Mouse (Mus musculus) intestine, embryonic 16.5 days (tissue): ENCODE data around the gene Sh2d1b1. TPM values are rescaled to one million over a fixed set of nuclear protein-coding genes. Genes with fewer than 3 reads are reported as not detected.

Source experiments
- ATAC-seq: fragments of 200-750 bp; cut with Nextera tagmentation; 2 replicates; pipeline ENCODE4 v1.8.0; 2017; ENCODE audit warnings: moderate TSS enrichment, moderate library complexity
- H3K27ac ChIP-seq: fragments of 300-500 bp; sonication (generic); 2 replicates; pipeline ENCODE4 v1.5.1; 2014; ENCODE audit warnings: mild to moderate bottlenecking, low read length
- H3K27me3 ChIP-seq: fragments of 300-500 bp; sonication (generic); replicated peaks from 2 replicates; pipeline ENCODE4 v1.6.1; 2014; ENCODE audit warnings: low read length, control low read depth, mixed read lengths; ENCODE audit not compliant: control insufficient read depth, insufficient read depth
- H3K36me3 ChIP-seq: fragments of 300-500 bp; sonication (generic); 2 replicates; pipeline ENCODE4 v1.6.1; 2014; ENCODE audit warnings: low read length, control low read depth; ENCODE audit not compliant: control insufficient read depth, insufficient read depth
- H3K4me1 ChIP-seq: fragments of 300-500 bp; sonication (generic); 2 replicates; pipeline ENCODE4 v1.6.1; 2014; ENCODE audit warnings: low read length, control low read depth, mixed read lengths; ENCODE audit not compliant: control insufficient read depth, insufficient read depth
- H3K4me2 ChIP-seq: fragments of 300-500 bp; sonication (generic); 2 replicates; pipeline ENCODE4 v1.6.1; 2014; ENCODE audit warnings: low read depth, low read length, control low read depth
- H3K4me3 ChIP-seq: fragments of 300-500 bp; sonication (generic); 2 replicates; pipeline ENCODE4 v1.5.1; 2014; ENCODE audit warnings: mild to moderate bottlenecking, low read length
- H3K9ac ChIP-seq: fragments of 300-500 bp; sonication (generic); 2 replicates; pipeline ENCODE4 v1.6.1; 2014; ENCODE audit warnings: low read depth, low read length
- H3K9me3 ChIP-seq: fragments of 300-500 bp; sonication (generic); 2 replicates; pipeline ENCODE4 v1.6.1; 2016; ENCODE audit warnings: low read length, control low read depth; ENCODE audit not compliant: control insufficient read depth
- WGBS: fragments of 180-500 bp; shearing (Covaris S2); extraction: QIAGEN DNeasy Blood & Tissue Kit; methylation state at CpG from one replicate; pipeline ENCODE4 v1.1.7; 2014; 5-methylcytosine and 5-hydroxymethylcytosine counted together
- polyA plus RNA-seq: library from polyadenylated mRNA; unstranded; fragments of >200 nt; fragmentation: Nextera tagmentation; extraction: Ambion mirVana; gene quantifications from 2 replicates; pipeline ENCODE4 v1.2.1, GENCODE M21; 2015

The Sh2d1b1 gene
- polyA plus RNA-seq, 1 experiment from 2014 or later = 0.35 TPM

GRCm38 (mm10) chr1:170308503-170308902 is 31.4 kb downstream of the Sh2d1b1 start, which contains the start of gene Spata46:
Gene Spata46, plus strand, starts transcription at chr1:170308803.
- Histone ChIP-seq H3K27ac (no peak within 1 kb of the TSS), H3K9me3 (no peaks in the 10 kb centered on the region), H3K9ac (no peak within 1 kb of the TSS), H3K4me2 (no peak within 1 kb of the TSS), H3K4me1 (no peaks in the 10 kb centered on the region), H3K36me3 (no peaks in the 10 kb centered on the region), H3K27me3 (no peaks in the 10 kb centered on the region), H3K4me3 (no peak within 1 kb of the TSS)
- whole genome bisulfite sequencing = 79% methylated on average over 4 of the region's 4 CpGs
- ATAC-seq = no peak

DNA sequence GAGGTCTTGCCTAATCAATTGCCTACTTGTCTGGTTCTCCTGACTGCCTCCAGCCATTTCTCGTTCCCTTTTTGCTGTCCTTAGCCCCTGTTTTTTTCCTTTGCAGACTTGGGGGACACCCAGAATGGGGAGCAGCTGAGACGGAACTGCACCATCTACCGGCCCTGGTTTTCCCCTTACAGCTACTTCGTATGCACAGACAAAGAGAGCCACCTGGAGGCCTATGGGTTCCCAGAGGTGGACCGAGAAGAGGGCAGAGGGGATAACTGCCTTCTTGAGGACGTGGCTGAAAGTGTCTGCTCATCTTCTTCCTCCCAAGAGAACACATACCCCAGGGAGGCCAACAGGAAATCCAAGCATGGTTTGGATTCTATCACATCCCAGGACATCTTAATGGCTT is 34.3 kb downstream of the Sh2d1b1 start:
- H3K9me3 ChIP-seq = no peaks in the 10 kb centered on the region
- no peak overlapping the region for H3K4me2 ChIP-seq
- no peaks in the 10 kb centered on the region for H3K27me3 ChIP-seq
- no peak overlapping the region for H3K4me3 ChIP-seq
- H3K36me3 ChIP-seq = no peaks in the 10 kb centered on the region
- 80% methylated on average over 6 of the region's 6 CpGs for WGBS
- H3K9ac ChIP-seq = no peak overlapping the region
- no peak for ATAC-seq
- H3K4me1 ChIP-seq = no peaks in the 10 kb centered on the region
- H3K27ac ChIP-seq = no peak overlapping the region

GRCm38 (mm10) chr1:170322046-170322445 is 44.9 kb downstream of the Sh2d1b1 start:
- no peaks in the 10 kb centered on the region for H3K9me3 ChIP-seq
- H3K4me1 ChIP-seq = no peaks in the 10 kb centered on the region
- no peaks in the 10 kb centered on the region for H3K36me3 ChIP-seq
- ATAC-seq = no peak
- WGBS = 89% methylated on average over 2 of the region's 2 CpGs
- no peak overlapping the region for H3K4me3 ChIP-seq
- no peak overlapping the region for H3K27ac ChIP-seq
- no peak overlapping the region for H3K9ac ChIP-seq
- no peak overlapping the region for H3K4me2 ChIP-seq
- no peaks in the 10 kb centered on the region for H3K27me3 ChIP-seq

DNA sequence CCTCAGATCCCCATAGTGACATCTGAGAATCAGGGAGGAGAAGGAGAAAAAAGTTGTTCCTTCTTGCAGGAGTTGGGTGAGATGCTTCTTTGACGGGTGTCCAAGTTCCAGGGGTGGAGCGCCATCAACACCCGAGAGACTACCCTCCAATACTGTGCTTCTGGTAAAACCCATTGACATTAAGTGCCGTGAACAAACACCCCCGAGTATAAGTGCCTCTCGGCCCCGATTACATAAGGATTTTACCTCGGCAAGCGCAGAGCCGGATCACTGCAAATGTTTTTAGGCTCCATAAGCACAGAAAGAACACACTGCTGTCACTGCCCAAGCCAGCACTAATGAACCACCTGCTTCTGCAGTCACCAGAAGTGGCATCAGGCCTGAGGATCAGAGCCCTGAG is 45.9 kb downstream of the Sh2d1b1 start:
- Histone ChIP-seq H3K4me3 (no peak overlapping the region), H3K9ac (no peak overlapping the region), H3K27me3 (no peaks in the 10 kb centered on the region), H3K36me3 (no peaks in the 10 kb centered on the region), H3K4me1 (no peaks in the 10 kb centered on the region), H3K27ac (no peak overlapping the region), H3K9me3 (no peaks in the 10 kb centered on the region), H3K4me2 (no peak overlapping the region)
- WGBS = 94% methylated on average over 10 of the region's 10 CpGs
- no peak for ATAC-seq

DNA sequence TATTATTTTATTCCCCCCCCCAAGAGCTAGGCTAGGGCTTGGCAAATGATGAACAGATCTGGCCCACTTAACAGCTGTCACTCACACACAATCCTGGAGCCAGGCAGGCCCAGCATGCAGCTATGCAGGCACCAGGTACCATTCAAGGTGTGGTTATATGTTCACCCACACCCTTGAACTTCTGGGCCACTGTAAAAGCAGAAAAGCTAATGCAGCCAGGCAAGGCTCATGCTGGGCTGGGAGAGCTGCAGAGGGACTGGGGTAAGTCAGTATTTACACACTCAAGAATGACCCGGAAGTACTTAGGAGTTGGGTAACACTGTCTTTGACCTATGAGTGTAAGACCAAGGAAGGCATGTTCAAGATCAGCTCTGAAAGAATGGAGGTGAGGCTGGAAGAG is 47.2 kb downstream of the Sh2d1b1 start:
- Histone ChIP-seq H3K9ac (no peak overlapping the region), H3K9me3 (no peaks in the 10 kb centered on the region), H3K4me3 (no peak overlapping the region), H3K4me2 (no peak overlapping the region), H3K27me3 (no peaks in the 10 kb centered on the region), H3K4me1 (no peaks in the 10 kb centered on the region), H3K36me3 (no peaks in the 10 kb centered on the region), H3K27ac (no peak overlapping the region)
- WGBS = 88% methylated on average over 1 of the region's 1 CpGs
- ATAC-seq = peak; percentile 86

DNA sequence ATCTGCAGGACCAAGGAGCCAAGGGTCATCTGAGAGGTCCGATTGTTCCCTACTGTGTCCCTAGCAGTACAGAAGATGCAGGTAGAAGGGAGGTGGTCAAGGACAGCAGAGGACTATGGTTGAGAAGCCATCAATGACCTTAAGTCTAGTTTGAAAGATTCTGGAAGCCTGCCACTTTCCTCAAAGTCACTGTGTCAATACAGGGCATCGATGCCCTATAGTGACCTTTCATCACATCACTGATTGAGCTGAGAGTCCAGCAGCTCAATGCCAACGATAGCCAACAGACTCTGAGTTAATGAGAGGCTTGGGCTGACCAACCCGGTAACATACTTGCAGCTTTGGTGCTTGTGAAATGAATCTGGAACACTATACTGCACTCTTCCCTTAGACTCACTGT is 48.2 kb downstream of the Sh2d1b1 start:
- Histone ChIP-seq H3K9me3 (no peaks in the 10 kb centered on the region), H3K4me3 (no peak overlapping the region), H3K36me3 (no peaks in the 10 kb centered on the region), H3K4me1 (no peaks in the 10 kb centered on the region), H3K27ac (no peak overlapping the region), H3K4me2 (no peak overlapping the region), H3K9ac (no peak overlapping the region), H3K27me3 (no peaks in the 10 kb centered on the region)
- 86% methylated on average over 4 of the region's 4 CpGs for WGBS
- ATAC-seq = no peak

DNA sequence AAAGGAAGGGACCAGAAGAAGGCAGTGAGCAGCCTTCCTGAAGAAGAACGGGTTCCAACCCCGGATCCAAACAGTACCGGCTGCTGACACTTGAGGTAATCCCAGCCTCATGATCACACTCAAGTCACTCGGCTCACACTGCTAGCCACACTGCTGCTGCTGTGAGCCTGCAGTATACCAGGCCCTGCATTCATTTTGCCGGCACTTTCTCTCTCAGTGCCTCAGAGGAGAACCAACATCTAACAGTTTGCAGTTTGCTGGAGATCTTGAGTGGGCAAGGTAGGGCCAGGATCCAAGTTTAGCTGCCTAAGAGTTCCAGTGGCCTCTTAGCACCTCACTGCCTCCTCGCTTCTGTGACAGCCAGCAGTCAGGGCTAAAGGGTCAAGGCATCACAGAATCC is 54.8 kb downstream of the Sh2d1b1 start:
- ATAC-seq = no peak
- H3K9me3 ChIP-seq = no peaks in the 10 kb centered on the region
- H3K36me3 ChIP-seq = no peaks in the 10 kb centered on the region
- no peaks in the 10 kb centered on the region for H3K27me3 ChIP-seq
- H3K9ac ChIP-seq = no peak overlapping the region
- H3K4me2 ChIP-seq = no peak overlapping the region
- H3K27ac ChIP-seq = no peak overlapping the region
- no peaks in the 10 kb centered on the region for H3K4me1 ChIP-seq
- no peak overlapping the region for H3K4me3 ChIP-seq
- 59% methylated on average over 6 of the region's 6 CpGs for WGBS

DNA sequence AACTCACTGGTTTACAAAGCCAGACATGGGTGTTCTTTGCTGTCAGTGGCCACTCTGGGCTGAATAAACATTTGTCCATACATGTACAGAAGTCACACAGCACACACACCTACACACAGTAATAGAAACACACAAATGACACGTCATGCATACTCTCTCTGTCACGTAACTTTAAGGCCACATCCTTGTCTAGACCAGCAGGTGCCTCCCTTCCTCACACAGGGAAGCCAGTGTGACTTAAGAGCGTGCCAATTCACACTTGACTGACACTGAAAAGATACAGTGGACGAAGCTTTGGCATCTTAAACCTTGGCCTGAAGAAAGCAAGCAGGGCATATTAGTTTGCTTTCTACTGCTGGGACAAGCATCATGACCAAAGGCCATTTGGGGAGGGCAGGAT is 55.7 kb downstream of the Sh2d1b1 start:
- Histone ChIP-seq H3K4me2 (no peak overlapping the region), H3K4me3 (no peak overlapping the region), H3K27me3 (no peaks in the 10 kb centered on the region), H3K36me3 (no peaks in the 10 kb centered on the region), H3K9ac (no peak overlapping the region), H3K9me3 (no peaks in the 10 kb centered on the region), H3K4me1 (no peaks in the 10 kb centered on the region), H3K27ac (no peak overlapping the region)
- 84% methylated on average over 4 of the region's 4 CpGs for WGBS
- ATAC-seq = no peak

Other genes with a start within 250 kb of the Sh2d1b1 start
- 31.9 and 34.8 TPM in 2 replicates for gene Ddr2, start 166.6 kb upstream of the Sh2d1b1 start, polyA plus RNA-seq
- 46.5 and 46.9 TPM in 2 replicates for gene Uap1, start 102.4 kb upstream of the Sh2d1b1 start, polyA plus RNA-seq
- gene Uhmk1, start 61.9 kb upstream of the Sh2d1b1 start, polyA plus RNA-seq = 5.7 and 7.1 TPM in 2 replicates
- gene Sh2d1b2, start 44.6 kb upstream of the Sh2d1b1 start, polyA plus RNA-seq = not detected in 2 replicates
- gene Gm7694, start 29.0 kb downstream of the Sh2d1b1 start, polyA plus RNA-seq = 2.5 and 2.7 TPM in 2 replicates
- gene Spata46, start 31.5 kb downstream of the Sh2d1b1 start, polyA plus RNA-seq = 0.80 and 1.0 TPM in 2 replicates